Mouse (Mus musculus) myocyte (in vitro differentiated cells): ENCODE results near the gene Olfr71. TPM values are rescaled to one million over a fixed set of nuclear protein-coding genes. Genes with fewer than 3 reads are reported as not detected.

Experiments used
- H3K27me3 ChIP-seq: one replicate; pipeline ENCODE4 v1.6.1; 2011; ENCODE audit not compliant: control insufficient read depth, insufficient read depth, insufficient read length
- H3K36me3 ChIP-seq: one replicate; pipeline ENCODE4 v1.6.1; 2011; ENCODE audit not compliant: control insufficient read depth, insufficient read depth
- H3K4me2 ChIP-seq: one replicate; pipeline ENCODE4 v1.6.1; 2011; ENCODE audit warnings: low read depth, control low read depth
- H3K4me3 ChIP-seq: one replicate; pipeline ENCODE4 v1.5.1; 2011; ENCODE audit warnings: mild to moderate bottlenecking, control low read depth, moderate library complexity
- H3K79me2 ChIP-seq: one replicate; pipeline ENCODE4 v1.6.1; 2011; ENCODE audit not compliant: control insufficient read depth, insufficient read depth
- H3ac ChIP-seq: one replicate; pipeline ENCODE4 v1.6.1; 2011; ENCODE audit not compliant: control insufficient read depth, insufficient read length
- CEBPB ChIP-seq: IDR thresholded peaks from 2 replicates; pipeline ENCODE4 v1.6.1; 2011; ENCODE audit warnings: mild to moderate bottlenecking, moderate library complexity; ENCODE audit not compliant: poor library complexity, insufficient read depth, severe bottlenecking
- E2F4 ChIP-seq: IDR thresholded peaks from one replicate; pipeline ENCODE4 v1.6.1; 2011; ENCODE audit warnings: mild to moderate bottlenecking, control low read depth, moderate library complexity; ENCODE audit not compliant: insufficient read depth
- MAX ChIP-seq: IDR thresholded peaks from one replicate; pipeline ENCODE4 v1.6.1; 2011; ENCODE audit warnings: low read depth, mild to moderate bottlenecking, control low read depth
- MYOD1 ChIP-seq, 3 experiments: IDR thresholded peaks; one replicate each; pipeline ENCODE4 v1.6.1; 2011; ENCODE audit warnings: control low read depth in 2 of 3, low read depth in 2 of 3, mild to moderate bottlenecking in 2 of 3, moderate library complexity in 1 of 3; ENCODE audit not compliant: insufficient read length in 2 of 3, control insufficient read depth in 1 of 3
- MYOG ChIP-seq, 3 experiments: IDR thresholded peaks; one replicate each; pipeline ENCODE4 v1.6.1; 2011; ENCODE audit warnings: control low read depth in 2 of 3, low read depth in 2 of 3, mild to moderate bottlenecking in 2 of 3; ENCODE audit not compliant: insufficient read length in 2 of 3, control insufficient read depth in 1 of 3, insufficient read depth in 1 of 3
- POLR2A ChIP-seq: IDR thresholded peaks from one replicate; pipeline ENCODE4 v1.6.1; 2011; ENCODE audit warnings: low read depth, mild to moderate bottlenecking, control low read depth, moderate library complexity; ENCODE audit not compliant: insufficient read length
- POLR2AphosphoS2 ChIP-seq: IDR thresholded peaks from one replicate; pipeline ENCODE4 v1.6.1; 2011; ENCODE audit warnings: low read depth, control low read depth; ENCODE audit not compliant: insufficient read length
- REST ChIP-seq: IDR thresholded peaks from one replicate; pipeline ENCODE4 v1.6.1; 2011; ENCODE audit warnings: mild to moderate bottlenecking, control low read depth, moderate library complexity; ENCODE audit not compliant: insufficient read depth, insufficient read length
- SRF ChIP-seq: IDR thresholded peaks from one replicate; pipeline ENCODE4 v1.6.1; 2011; ENCODE audit warnings: low read depth; ENCODE audit not compliant: control insufficient read depth, insufficient read length
- TCF12 ChIP-seq: IDR thresholded peaks from one replicate; pipeline ENCODE4 v1.6.1; 2011; ENCODE audit warnings: mild to moderate bottlenecking, control low read depth; ENCODE audit not compliant: poor library complexity, insufficient read depth, severe bottlenecking
- TCF3 ChIP-seq: IDR thresholded peaks from one replicate; pipeline ENCODE4 v1.6.1; 2011; ENCODE audit warnings: low read depth, control low read depth; ENCODE audit not compliant: insufficient read length
- USF1 ChIP-seq: IDR thresholded peaks from one replicate; pipeline ENCODE4 v1.6.1; 2011; ENCODE audit warnings: low read depth, mild to moderate bottlenecking, control low read depth, moderate library complexity
- polyA plus RNA-seq: library from polyadenylated mRNA; unstranded; fragments of >200 nt; fragmentation: generic; extraction: Trizol; gene quantifications from one replicate; pipeline ENCODE4 v1.2.1, GENCODE M21; 2012; ENCODE audit warnings: missing spikeins

Olfr71 gene
- not detected for polyA plus RNA-seq

DNA sequence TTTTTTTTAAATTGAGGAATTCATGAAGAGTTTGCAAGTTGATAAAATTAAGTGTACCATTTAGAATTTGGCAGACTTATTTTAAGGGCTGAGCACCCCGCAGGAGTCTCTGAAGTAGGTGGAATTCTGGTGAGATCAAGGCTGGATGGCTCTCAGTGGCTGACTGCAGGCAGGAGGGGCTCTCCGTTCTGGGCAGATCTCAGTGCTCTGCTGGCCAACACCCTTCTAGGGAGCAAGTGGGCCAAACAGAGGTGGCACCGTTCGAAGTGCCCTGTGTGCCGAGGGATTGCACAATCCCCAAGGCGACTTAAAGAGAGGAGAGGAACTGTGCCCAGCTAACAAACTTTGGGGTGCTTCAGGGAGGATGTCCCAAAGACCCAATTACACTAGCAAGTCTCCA, at the start of gene Olfr71:
Gene Olfr71 (minus strand): TSS at position 387 of the 400 bp plus-strand sequence.
- Histone ChIP-seq H3K27me3 (peaks cover 62% of the 10 kb centered on the region), H3K4me2 (no peak within 1 kb of the TSS)
- TF ChIP-seq REST (no peak), TCF3 (no peak), CEBPB (no peak), MAX (no peak), MYOD1 (IDR thresholded peaks at IDR 0.05; ENCODE audit: control insufficient read depth in 1 of 3, insufficient read length in 2 of 3, low read depth in 2 of 3) (no peak), POLR2A (no peak), POLR2AphosphoS2 (no peak), SRF (no peak), USF1 (no peak), MYOG (IDR thresholded peaks at IDR 0.05; ENCODE audit: control insufficient read depth in 1 of 3, insufficient read depth in 1 of 3, insufficient read length in 2 of 3, low read depth in 2 of 3) (no peak), E2F4 (no peak), TCF12 (no peak)

GRCm38 (mm10) chr4:43757213-43757612, 47.2 kb upstream of the Olfr71 start:
- Histone ChIP-seq H3K79me2 (no peaks in the 10 kb centered on the region), H3ac (no peak overlapping the region), H3K4me2 (no peak overlapping the region), H3K27me3 (no peaks in the 10 kb centered on the region), H3K36me3 (no peaks in the 10 kb centered on the region), H3K4me3 (no peak overlapping the region)
- TF ChIP-seq MAX (no peak), CEBPB (no peak), TCF12 (no peak), MYOD1 (IDR thresholded peaks at IDR 0.05; ENCODE audit: control insufficient read depth in 1 of 3, insufficient read length in 2 of 3, low read depth in 2 of 3) (no peak), SRF (no peak)

More for the DNA sequence above, at the start of gene Olfr71:
- Histone ChIP-seq H3ac (no peak within 1 kb of the TSS), H3K79me2 (no peaks in the 10 kb centered on the region), H3K36me3 (no peaks in the 10 kb centered on the region), H3K4me3 (no peak within 1 kb of the TSS)

DNA sequence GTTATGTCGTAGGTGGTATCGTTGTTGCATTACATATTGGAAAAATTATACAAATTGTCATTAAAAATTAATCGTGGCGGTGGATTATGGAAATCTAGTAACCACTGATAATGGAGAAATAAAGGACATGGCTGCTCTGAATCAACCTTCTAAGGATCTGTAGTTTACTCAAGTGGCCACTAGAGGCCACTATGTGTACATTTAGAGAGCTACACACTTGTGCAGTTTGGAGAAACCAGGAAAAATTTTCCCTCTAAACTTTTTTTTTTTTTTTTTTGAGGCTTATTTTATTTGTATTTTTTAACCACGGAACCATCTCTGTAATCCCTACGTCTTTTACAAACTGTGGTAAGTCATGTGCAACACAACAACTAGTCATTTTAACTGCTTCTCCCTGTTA, 35.1 kb upstream of the Olfr71 start:
- H3ac ChIP-seq: no peak overlapping the region
- TF ChIP-seq TCF12 (no peak), REST (no peak), POLR2AphosphoS2 (no peak), MAX (no peak), MYOD1 (IDR thresholded peaks at IDR 0.05; ENCODE audit: control insufficient read depth in 1 of 3, insufficient read length in 2 of 3, low read depth in 2 of 3) (no peak), TCF3 (no peak), USF1 (no peak), MYOG (IDR thresholded peaks at IDR 0.05; ENCODE audit: control insufficient read depth in 1 of 3, insufficient read depth in 1 of 3, insufficient read length in 2 of 3, low read depth in 2 of 3) (no peak), POLR2A (no peak), SRF (no peak), E2F4 (no peak), CEBPB (no peak)
- no peak overlapping the region for H3K4me2 ChIP-seq
- no peaks in the 10 kb centered on the region for H3K79me2 ChIP-seq
- H3K27me3 ChIP-seq: no peaks in the 10 kb centered on the region
- H3K36me3 ChIP-seq: no peaks in the 10 kb centered on the region
- H3K4me3 ChIP-seq: no peak overlapping the region

- no peak for TF ChIP-seq POLR2AphosphoS2
- no peak for TF ChIP-seq MYOD1 (IDR thresholded peaks at IDR 0.05; ENCODE audit: control insufficient read depth in 1 of 3, insufficient read length in 2 of 3, low read depth in 2 of 3)
- no peak for TF ChIP-seq SRF
- no peak for TF ChIP-seq REST
- no peak for TF ChIP-seq TCF12
- TF ChIP-seq USF1: no peak
- TF ChIP-seq POLR2A: no peak
- no peak for TF ChIP-seq MAX
- no peak for TF ChIP-seq CEBPB
- TF ChIP-seq TCF3: no peak
- no peak for TF ChIP-seq E2F4
- no peak for TF ChIP-seq MYOG (IDR thresholded peaks at IDR 0.05; ENCODE audit: control insufficient read depth in 1 of 3, insufficient read depth in 1 of 3, insufficient read length in 2 of 3, low read depth in 2 of 3)
- no peak overlapping the region for H3K4me2 ChIP-seq
- no peaks in the 10 kb centered on the region for H3K27me3 ChIP-seq
- H3K36me3 ChIP-seq: no peaks in the 10 kb centered on the region
- H3K79me2 ChIP-seq: no peaks in the 10 kb centered on the region
- H3K4me3 ChIP-seq: no peak overlapping the region
- H3ac ChIP-seq: no peak overlapping the region
Observed at GRCm38 (mm10) chr4:43743099-43743498, 33.0 kb upstream of the Olfr71 start.

- Histone ChIP-seq H3K36me3 (no peaks in the 10 kb centered on the region), H3ac (no peak overlapping the region), H3K4me2 (no peak overlapping the region), H3K79me2 (no peaks in the 10 kb centered on the region), H3K27me3 (no peaks in the 10 kb centered on the region), H3K4me3 (no peak overlapping the region)
- no peak for TF ChIP-seq POLR2A
- TF ChIP-seq MYOD1 (IDR thresholded peaks at IDR 0.05; ENCODE audit: control insufficient read depth in 1 of 3, insufficient read length in 2 of 3, low read depth in 2 of 3): no peak
- TF ChIP-seq SRF: no peak
- TF ChIP-seq MYOG (IDR thresholded peaks at IDR 0.05; ENCODE audit: control insufficient read depth in 1 of 3, insufficient read depth in 1 of 3, insufficient read length in 2 of 3, low read depth in 2 of 3): no peak
- TF ChIP-seq USF1: no peak
- no peak for TF ChIP-seq POLR2AphosphoS2
- no peak for TF ChIP-seq E2F4
- TF ChIP-seq CEBPB: no peak
- no peak for TF ChIP-seq REST
- TF ChIP-seq TCF3: no peak
- TF ChIP-seq MAX: no peak
- no peak for TF ChIP-seq TCF12
Observed at GRCm38 (mm10) chr4:43742637-43743036, 32.6 kb upstream of the Olfr71 start.
